Mouse (Mus musculus) neural tube, embryonic 11.5 days (tissue): Measurements from ENCODE around the gene Arhgef38. TPM values are rescaled to one million over a fixed set of nuclear protein-coding genes. Genes with fewer than 3 reads are reported as not detected.

ENCODE experiments used
- ATAC-seq: fragments of 200-750 bp; cut with Nextera tagmentation; 2 replicates; pipeline ENCODE4 v1.8.0; 2017; ENCODE audit warnings: moderate number of reproducible peaks, mild to moderate bottlenecking, moderate TSS enrichment, moderate library complexity; ENCODE audit not compliant: insufficient read depth, low FRiP score, low TSS enrichment
- DNase-seq: peaks from one replicate; pipeline ENCODE4 v3.0.0-alpha.2; 2015; ENCODE audit warnings: low spot score
- H3K27ac ChIP-seq: fragments of 300-500 bp; sonication (generic); 2 replicates; pipeline ENCODE4 v1.5.1; 2014; ENCODE audit warnings: low read depth, mild to moderate bottlenecking, low read length
- H3K27me3 ChIP-seq: fragments of 300-500 bp; sonication (generic); 2 replicates; pipeline ENCODE4 v1.6.1; 2014; ENCODE audit warnings: mild to moderate bottlenecking, low read length, mixed read lengths; ENCODE audit not compliant: control insufficient read depth, insufficient read depth
- H3K36me3 ChIP-seq: fragments of 300-500 bp; sonication (generic); 2 replicates; pipeline ENCODE4 v1.6.1; 2014; ENCODE audit warnings: mild to moderate bottlenecking, low read length, moderate library complexity, mixed read lengths; ENCODE audit not compliant: control insufficient read depth, insufficient read depth
- H3K4me1 ChIP-seq: fragments of 300-500 bp; sonication (generic); 2 replicates; pipeline ENCODE4 v1.6.1; 2014; ENCODE audit warnings: low read length, mixed read lengths; ENCODE audit not compliant: control insufficient read depth, insufficient read depth
- H3K4me2 ChIP-seq: fragments of 300-500 bp; sonication (generic); 2 replicates; pipeline ENCODE4 v1.6.1; 2014; ENCODE audit warnings: low read depth, mild to moderate bottlenecking, moderate library complexity
- H3K4me3 ChIP-seq: fragments of 300-500 bp; sonication (generic); 2 replicates; pipeline ENCODE4 v1.5.1; 2014; ENCODE audit warnings: low read depth, low read length
- H3K9ac ChIP-seq: fragments of 300-500 bp; sonication (generic); 2 replicates; pipeline ENCODE4 v1.6.1; 2014; ENCODE audit warnings: mild to moderate bottlenecking, low read length
- H3K9me3 ChIP-seq: fragments of 300-500 bp; sonication (generic); 2 replicates; pipeline ENCODE4 v1.6.1; 2016; ENCODE audit warnings: low read length; ENCODE audit not compliant: control insufficient read depth
- WGBS: fragments of 180-500 bp; shearing (Covaris S2); extraction: QIAGEN DNeasy Blood & Tissue Kit; methylation state at CpG from one replicate; pipeline ENCODE4 v1.1.7; 2014; 5-methylcytosine and 5-hydroxymethylcytosine counted together
- polyA plus RNA-seq: library from polyadenylated mRNA; unstranded; fragments of >200 nt; fragmentation: Nextera tagmentation; extraction: Ambion mirVana; gene quantifications from 2 replicates; pipeline ENCODE4 v1.2.1, GENCODE M21; 2014

Gene Arhgef38
- polyA plus RNA-seq, 1 experiment from 2014 or later, result not detected

DNA sequence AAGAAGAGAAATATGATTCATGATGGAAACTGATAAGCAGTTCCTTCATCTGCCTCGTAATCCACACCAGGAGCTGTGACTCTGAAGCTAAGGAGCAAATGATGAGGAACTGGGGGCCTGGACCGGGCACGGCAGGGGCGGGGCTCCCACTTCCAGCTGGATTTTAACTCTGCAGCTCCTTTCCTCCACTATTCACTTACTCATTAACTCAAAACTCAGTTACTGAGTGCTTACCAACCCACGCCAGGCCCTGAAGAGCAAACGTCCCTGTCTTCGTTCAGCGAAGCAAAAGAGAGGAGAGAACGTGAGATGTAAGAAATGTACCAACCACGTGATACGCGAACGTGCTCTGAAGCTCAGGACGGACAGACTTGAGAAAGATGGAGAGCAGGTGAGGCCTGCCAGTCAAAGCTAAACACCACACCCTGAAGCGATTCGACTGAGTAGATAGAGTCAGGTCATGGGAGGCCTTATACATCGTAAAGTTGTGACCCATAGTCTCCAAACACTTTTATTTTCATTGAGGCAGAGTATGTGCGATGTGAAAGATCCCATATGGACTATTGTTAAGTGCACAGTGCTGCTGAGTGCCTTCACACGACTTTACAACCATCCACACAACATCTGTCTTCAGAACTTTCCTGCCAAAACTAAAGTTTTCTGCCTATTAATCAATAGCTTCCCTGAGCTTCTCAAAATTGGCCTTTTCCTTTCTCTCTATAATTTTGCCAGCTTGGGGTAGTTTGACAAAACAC lies 7.3 kb downstream of the Arhgef38 start:
- H3K9ac ChIP-seq, result no peak overlapping the region
- DNase-seq (no peak), ATAC-seq (no peak)
- H3K36me3 ChIP-seq, result no peaks in the 10 kb centered on the region
- H3K4me3 ChIP-seq, result no peak overlapping the region
- H3K4me2 ChIP-seq, result no peak overlapping the region
- no peak overlapping the region for H3K27ac ChIP-seq
- WGBS, result 81% methylated on average over 19 of the region's 19 CpGs
- no peaks in the 10 kb centered on the region for H3K27me3 ChIP-seq
- no peaks in the 10 kb centered on the region for H3K4me1 ChIP-seq
- no peaks in the 10 kb centered on the region for H3K9me3 ChIP-seq

DNA sequence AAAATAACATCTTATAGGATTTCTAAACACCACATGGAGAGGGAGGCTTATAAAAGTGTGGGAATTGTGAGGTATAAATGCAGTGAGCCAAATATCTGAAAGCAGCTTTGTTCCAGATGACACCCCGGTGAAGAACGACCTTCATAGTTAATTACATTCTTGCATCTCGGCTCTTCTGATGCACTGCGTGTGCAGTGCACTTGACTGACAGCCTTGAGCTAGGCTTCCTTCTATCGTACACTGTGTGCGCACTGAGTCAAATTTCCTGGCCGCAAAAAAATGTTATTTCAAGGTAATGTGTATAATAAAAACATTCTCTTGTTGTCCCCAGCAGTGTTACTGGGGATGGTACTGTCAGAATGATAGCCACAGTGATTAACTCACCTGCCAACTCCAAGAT lies 16.2 kb downstream of the Arhgef38 start:
- 74% methylated on average over 7 of the region's 7 CpGs for WGBS
- DNase-seq, result no peak

DNA sequence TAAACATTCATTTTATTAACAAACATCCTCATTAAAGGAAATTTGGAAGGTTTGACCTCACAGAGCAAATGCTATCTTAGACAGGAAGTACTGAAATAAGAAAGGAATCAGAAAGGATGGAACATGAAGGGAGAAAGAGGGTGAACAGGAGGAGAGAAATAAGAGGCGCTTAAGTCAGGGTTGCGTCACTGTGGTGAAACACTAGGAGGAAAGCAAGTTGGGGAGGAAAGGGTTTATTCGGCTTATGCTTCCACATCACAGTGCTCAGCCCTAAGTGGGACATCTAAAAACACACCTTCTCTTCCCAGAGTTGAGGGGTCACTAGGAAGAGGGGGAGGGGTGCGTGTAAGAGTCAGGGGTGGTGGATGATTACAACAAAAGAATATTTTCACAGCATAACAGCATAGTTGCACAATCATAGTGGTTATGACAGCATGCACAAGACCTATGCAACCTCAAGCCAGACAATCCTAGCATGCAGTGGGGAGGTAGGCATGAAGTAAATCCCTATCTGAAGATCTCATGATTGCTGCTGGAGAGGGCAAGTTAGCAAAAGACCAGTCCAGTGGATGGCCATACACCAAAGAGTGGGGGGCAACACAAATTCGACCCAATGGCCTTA lies 19.4 kb downstream of the Arhgef38 start:
- Histone ChIP-seq H3K9ac (no peak overlapping the region), H3K4me2 (no peak overlapping the region), H3K4me1 (no peaks in the 10 kb centered on the region), H3K36me3 (no peaks in the 10 kb centered on the region), H3K4me3 (no peak overlapping the region), H3K9me3 (no peaks in the 10 kb centered on the region), H3K27me3 (no peaks in the 10 kb centered on the region), H3K27ac (no peak overlapping the region)
- ATAC-seq (no peak), DNase-seq (no peak)
- 93% methylated on average over 5 of the region's 5 CpGs for WGBS

More for the DNA sequence above, 16.2 kb downstream of the Arhgef38 start:
- Histone ChIP-seq H3K4me2 (no peak overlapping the region), H3K4me1 (no peaks in the 10 kb centered on the region), H3K36me3 (no peaks in the 10 kb centered on the region), H3K4me3 (no peak overlapping the region), H3K27ac (no peak overlapping the region), H3K9me3 (no peaks in the 10 kb centered on the region), H3K9ac (no peak overlapping the region), H3K27me3 (no peaks in the 10 kb centered on the region)
- ATAC-seq, result no peak

DNA sequence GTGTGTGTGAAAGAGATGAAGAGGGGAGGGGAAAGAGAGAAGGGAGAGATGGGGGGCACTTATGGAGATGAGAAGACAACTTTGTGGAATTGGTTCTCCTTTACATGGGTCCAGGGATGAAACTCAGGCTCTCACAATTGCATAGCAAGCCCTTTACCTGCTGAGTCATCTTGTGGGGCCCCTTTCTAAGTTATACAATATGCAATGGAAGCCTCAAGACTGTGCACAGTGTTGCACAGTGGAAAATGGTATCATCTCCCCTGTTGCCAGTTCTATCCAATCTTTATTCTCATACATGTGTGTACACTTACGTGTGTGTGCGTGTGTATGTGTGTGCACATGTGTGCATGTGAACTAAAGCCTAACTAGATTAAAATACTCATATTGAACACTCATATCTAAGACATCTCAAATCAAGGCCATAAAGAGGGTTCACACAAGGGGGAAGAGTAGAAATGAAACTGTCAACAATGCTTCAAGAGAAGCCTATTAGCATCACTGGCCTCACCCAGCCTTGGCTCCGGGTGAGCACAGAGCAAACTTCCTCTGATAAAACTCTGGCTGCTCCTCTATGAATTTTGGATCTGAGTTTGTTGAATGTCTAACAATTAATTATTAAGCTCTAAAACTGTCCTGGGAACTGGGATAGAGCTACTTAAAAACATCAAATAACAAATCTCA lies 21.2 kb downstream of the Arhgef38 start:
- H3K4me1 ChIP-seq, result no peaks in the 10 kb centered on the region
- H3K4me3 ChIP-seq, result no peak overlapping the region
- no peak overlapping the region for H3K27ac ChIP-seq
- no peak overlapping the region for H3K9ac ChIP-seq
- H3K4me2 ChIP-seq, result no peak overlapping the region
- ATAC-seq (no peak), DNase-seq (no peak)
- 85% methylated on average over 3 of the region's 3 CpGs for WGBS
- no peaks in the 10 kb centered on the region for H3K36me3 ChIP-seq
- H3K27me3 ChIP-seq, result no peaks in the 10 kb centered on the region
- H3K9me3 ChIP-seq, result no peaks in the 10 kb centered on the region

DNA sequence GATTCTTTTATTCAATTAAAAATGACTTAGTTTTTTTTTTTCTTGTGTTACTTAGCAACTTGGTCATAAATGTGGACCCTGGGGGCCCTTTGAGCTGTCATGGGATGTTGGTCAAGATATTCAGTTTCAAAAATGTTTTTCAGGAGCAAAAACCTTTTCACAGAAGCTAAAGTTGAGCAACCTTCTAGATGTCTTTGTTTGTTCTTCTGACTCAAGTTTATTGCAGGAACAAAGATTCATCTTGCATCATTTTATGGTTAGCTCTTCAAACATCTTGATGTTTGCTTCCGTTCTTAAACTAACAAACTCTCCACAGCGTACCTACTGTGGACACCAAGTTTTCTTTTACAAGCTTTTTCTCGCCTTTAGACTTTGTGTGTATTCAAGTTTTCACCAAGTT lies 23.4 kb downstream of the Arhgef38 start:
- ATAC-seq (no peak), DNase-seq (no peak)
- no peaks in the 10 kb centered on the region for H3K36me3 ChIP-seq
- no peak overlapping the region for H3K4me3 ChIP-seq
- no peak overlapping the region for H3K9ac ChIP-seq
- no peaks in the 10 kb centered on the region for H3K4me1 ChIP-seq
- H3K9me3 ChIP-seq, result no peaks in the 10 kb centered on the region
- no peak overlapping the region for H3K27ac ChIP-seq
- 81% methylated on average over 3 of the region's 3 CpGs for WGBS
- no peaks in the 10 kb centered on the region for H3K27me3 ChIP-seq
- no peak overlapping the region for H3K4me2 ChIP-seq

DNA sequence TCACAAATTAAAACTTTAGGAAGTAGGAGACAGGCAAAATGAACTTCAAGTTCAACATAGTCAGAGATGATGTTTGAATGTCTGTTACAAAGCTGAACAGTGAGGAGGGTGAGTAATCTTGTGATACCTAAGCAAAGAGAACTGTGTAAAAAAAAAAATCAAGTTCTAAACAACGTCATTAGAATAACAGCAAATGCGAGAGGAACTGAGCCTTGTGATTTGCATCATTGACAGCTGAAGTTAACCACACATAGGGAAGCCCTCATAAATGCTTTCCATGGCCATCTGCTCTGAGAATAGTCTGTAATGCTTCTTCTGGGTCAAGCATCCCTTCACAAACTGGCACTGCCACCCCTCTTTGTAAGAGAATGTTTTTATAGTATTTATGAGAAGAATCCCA lies 31.0 kb downstream of the Arhgef38 start:
- H3K27me3 ChIP-seq, result no peaks in the 10 kb centered on the region
- H3K4me3 ChIP-seq, result no peak overlapping the region
- 88% methylated on average over 2 of the region's 2 CpGs for WGBS
- no peak for DNase-seq
- H3K4me2 ChIP-seq, result no peak overlapping the region
- no peaks in the 10 kb centered on the region for H3K9me3 ChIP-seq
- ATAC-seq, result no peak
- no peak overlapping the region for H3K27ac ChIP-seq
- H3K9ac ChIP-seq, result no peak overlapping the region
- no peaks in the 10 kb centered on the region for H3K4me1 ChIP-seq
- H3K36me3 ChIP-seq, result no peaks in the 10 kb centered on the region

DNA sequence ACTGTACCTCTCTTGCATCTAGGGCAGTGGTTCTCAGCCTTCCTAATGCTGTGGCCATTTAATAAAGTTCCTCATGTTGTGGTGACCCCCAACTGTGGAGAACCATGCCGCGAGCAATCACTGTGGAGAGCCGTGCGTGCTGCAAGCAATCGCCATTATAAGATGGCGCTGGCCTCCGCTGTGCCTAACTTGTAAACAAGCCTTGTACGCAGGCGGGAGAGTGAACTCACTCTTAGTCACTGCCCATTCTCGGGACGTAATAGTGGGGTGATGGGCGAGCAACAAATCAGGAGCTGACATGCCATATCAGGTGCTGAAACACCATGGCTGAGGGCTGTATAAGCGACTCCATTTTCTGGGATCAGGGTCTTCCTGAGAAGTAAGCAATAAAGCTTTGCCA lies 32.6 kb downstream of the Arhgef38 start:
- H3K9ac ChIP-seq, result no peak overlapping the region
- ATAC-seq, result no peak
- DNase-seq, result no peak
- H3K9me3 ChIP-seq, result no peaks in the 10 kb centered on the region
- H3K4me1 ChIP-seq, result no peaks in the 10 kb centered on the region
- no peak overlapping the region for H3K4me3 ChIP-seq
- H3K36me3 ChIP-seq, result no peaks in the 10 kb centered on the region
- no peak overlapping the region for H3K4me2 ChIP-seq
- 90% methylated on average over 13 of the region's 13 CpGs for WGBS
- no peak overlapping the region for H3K27ac ChIP-seq
- H3K27me3 ChIP-seq, result no peaks in the 10 kb centered on the region

DNA sequence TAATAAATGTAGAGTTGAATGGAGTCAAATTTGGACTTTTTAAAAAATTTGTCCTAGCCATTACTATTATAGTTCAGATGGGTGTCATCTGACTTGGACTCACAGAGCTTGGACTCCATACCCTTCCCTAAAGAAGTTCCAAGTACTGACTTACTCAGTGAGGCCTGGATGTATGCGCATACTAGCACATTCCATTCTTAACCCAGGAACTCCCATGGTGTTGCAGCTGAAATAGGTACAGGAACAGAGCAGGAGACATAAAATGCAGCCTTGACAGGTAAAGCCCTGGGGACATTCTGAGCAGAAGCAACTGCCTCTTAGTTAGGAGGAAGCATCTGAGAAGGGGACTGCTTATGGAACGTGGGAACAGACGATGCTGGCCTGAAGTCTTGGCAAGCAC lies 45.8 kb downstream of the Arhgef38 start:
- Histone ChIP-seq H3K27me3 (no peaks in the 10 kb centered on the region), H3K4me3 (no peak overlapping the region), H3K9me3 (no peaks in the 10 kb centered on the region), H3K27ac (no peak overlapping the region), H3K9ac (no peak overlapping the region), H3K4me1 (no peaks in the 10 kb centered on the region), H3K36me3 (no peaks in the 10 kb centered on the region), H3K4me2 (no peak overlapping the region)
- ATAC-seq, result no peak
- WGBS, result 92% methylated on average over 3 of the region's 3 CpGs
- no peak for DNase-seq

DNA sequence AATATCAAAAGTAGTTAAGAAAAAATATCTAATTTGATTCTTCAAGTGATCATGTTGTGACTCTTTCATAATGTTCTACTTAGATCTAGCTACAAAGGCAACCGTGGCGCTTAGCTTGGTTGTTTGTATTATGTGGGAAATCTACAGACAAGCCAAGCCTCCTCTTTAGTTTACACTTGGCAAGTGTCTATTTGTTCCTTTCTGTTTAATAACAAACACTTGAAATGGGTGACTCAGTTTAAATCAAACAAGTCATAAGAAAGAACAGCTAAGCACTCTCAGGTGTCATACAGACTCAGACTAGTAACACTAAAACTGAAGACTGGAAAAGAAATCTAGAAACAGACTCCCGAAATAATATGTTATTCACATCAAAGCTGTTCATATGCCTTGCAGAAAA lies 47.2 kb downstream of the Arhgef38 start:
- DNase-seq (no peak), ATAC-seq (no peak)
- WGBS, result 94% methylated on average over 3 of the region's 3 CpGs
- no peak overlapping the region for H3K27ac ChIP-seq
- no peaks in the 10 kb centered on the region for H3K27me3 ChIP-seq
- no peaks in the 10 kb centered on the region for H3K4me1 ChIP-seq
- no peak overlapping the region for H3K9ac ChIP-seq
- no peak overlapping the region for H3K4me3 ChIP-seq
- H3K9me3 ChIP-seq, result no peaks in the 10 kb centered on the region
- no peaks in the 10 kb centered on the region for H3K36me3 ChIP-seq
- H3K4me2 ChIP-seq, result no peak overlapping the region
